Mouse (Mus musculus) midbrain, embryonic 14.5 days (tissue): ENCODE measurements around the gene Phactr2. TPM values are rescaled to one million over a fixed set of nuclear protein-coding genes. Genes with fewer than 3 reads are reported as not detected.
"Not testable (repeated sequence)": the region's sequence is repeated elsewhere in the genome, so short reads cannot be mapped to it uniquely, and the experiment has no call there.

Experiments
- ATAC-seq: fragments of 200-750 bp; cut with Nextera tagmentation; 2 replicates; pipeline ENCODE4 v1.8.0; 2017; ENCODE audit warnings: moderate number of reproducible peaks, moderate library complexity; ENCODE audit not compliant: low FRiP score, low TSS enrichment
- DNase-seq: peaks from one replicate; pipeline ENCODE4 v3.0.0-alpha.2; 2015
- H3K27ac ChIP-seq: fragments of 300-500 bp; sonication (generic); replicated peaks from 2 replicates; pipeline ENCODE4 v1.5.1; 2014; ENCODE audit warnings: mild to moderate bottlenecking, low read depth, low read length, moderate library complexity
- H3K27me3 ChIP-seq: fragments of 300-500 bp; sonication (generic); 2 replicates; pipeline ENCODE4 v1.6.1; 2014; ENCODE audit warnings: low read length, control low read depth, mixed read lengths; ENCODE audit not compliant: control insufficient read depth, insufficient read depth
- H3K36me3 ChIP-seq: fragments of 300-500 bp; sonication (generic); 2 replicates; pipeline ENCODE4 v1.6.1; 2014; ENCODE audit warnings: low read length, control low read depth; ENCODE audit not compliant: control insufficient read depth, insufficient read depth
- H3K4me1 ChIP-seq: fragments of 300-500 bp; sonication (generic); 2 replicates; pipeline ENCODE4 v1.6.1; 2014; ENCODE audit warnings: mild to moderate bottlenecking, antibody characterized with exemption, low read length, control low read depth; ENCODE audit not compliant: control insufficient read depth, insufficient read depth
- H3K4me2 ChIP-seq: fragments of 300-500 bp; sonication (generic); 2 replicates; pipeline ENCODE4 v1.6.1; 2014; ENCODE audit warnings: mild to moderate bottlenecking, low read length, moderate library complexity
- H3K4me3 ChIP-seq: fragments of 300-500 bp; sonication (generic); replicated peaks from 2 replicates; pipeline ENCODE4 v1.5.1; 2014; ENCODE audit warnings: low read depth, low read length
- H3K9ac ChIP-seq: fragments of 300-500 bp; sonication (generic); replicated peaks from 2 replicates; pipeline ENCODE4 v1.6.1; 2014; ENCODE audit warnings: mild to moderate bottlenecking, low read length, moderate library complexity
- H3K9me3 ChIP-seq: fragments of 300-500 bp; sonication (generic); 2 replicates; pipeline ENCODE4 v1.6.1; 2016; ENCODE audit warnings: low read length, control low read depth, mixed read lengths; ENCODE audit not compliant: control insufficient read depth
- WGBS: fragments of 180-500 bp; shearing (Covaris S2); extraction: QIAGEN DNeasy Blood & Tissue Kit; methylation state at CpG from one replicate; pipeline ENCODE4 v1.1.7; 2014; 5-methylcytosine and 5-hydroxymethylcytosine counted together
- polyA plus RNA-seq: library from polyadenylated mRNA; unstranded; fragments of >200 nt; fragmentation: Nextera tagmentation; extraction: Ambion mirVana; gene quantifications from 2 replicates; pipeline ENCODE4 v1.2.1, GENCODE M21; 2014

Gene Phactr2
- polyA plus RNA-seq = 3.8 and 6.3 TPM in 2 replicates

DNA sequence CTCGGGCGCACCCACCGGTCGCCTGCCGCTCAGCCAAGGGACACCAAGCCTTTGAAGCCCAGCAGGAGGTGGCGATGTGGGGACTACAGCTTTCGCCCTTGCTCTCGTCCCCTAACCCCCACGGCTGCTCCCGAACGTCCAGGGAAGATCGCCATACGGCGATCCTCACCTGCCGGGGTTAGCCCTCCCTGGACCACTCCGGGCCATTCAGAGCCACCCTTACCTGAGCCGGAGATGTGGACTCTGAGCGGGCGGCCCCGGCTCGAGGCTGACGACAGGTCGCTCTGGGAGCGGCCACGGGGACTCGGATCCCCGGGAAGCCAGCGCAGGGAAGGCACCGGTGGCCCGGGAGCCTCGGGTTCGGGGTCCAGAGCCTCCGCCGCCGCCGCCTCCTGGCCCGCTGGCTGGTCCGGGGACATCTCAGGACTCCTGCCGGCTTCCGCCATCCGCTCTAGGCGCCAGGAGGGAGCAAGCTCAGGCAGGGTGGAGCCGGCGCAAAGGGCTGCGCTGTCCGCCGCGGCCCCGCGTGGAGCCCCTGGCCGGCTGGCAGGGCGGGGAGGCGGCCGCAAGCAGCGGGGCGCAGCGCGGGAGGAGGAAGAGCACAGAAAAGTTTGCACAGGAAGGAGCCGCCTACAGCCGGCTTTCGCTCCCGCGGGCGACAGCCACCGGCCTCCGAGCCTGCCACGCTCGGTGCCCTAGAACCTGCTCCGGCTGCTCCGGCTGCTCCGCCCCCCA is at the start of gene Phactr2:
Gene Phactr2, minus strand, starts transcription at position 580 of the 735 bp plus-strand sequence.
- Histone ChIP-seq H3K27ac (no peak within 1 kb of the TSS), H3K4me2 (peak within 1 kb of the TSS; percentile 100), H3K4me3 (peak within 1 kb of the TSS; percentile 68), H3K9ac (peak within 1 kb of the TSS; percentile 69), H3K36me3 (no peaks in the 10 kb centered on the region), H3K9me3 (no peaks in the 10 kb centered on the region), H3K4me1 (no peaks in the 10 kb centered on the region), H3K27me3 (peaks cover 38% of the 10 kb centered on the region)
- DNase-seq (peak; percentile 70), ATAC-seq (peak; percentile 74)
- WGBS = under 1% methylated on average over 65 of the region's 71 CpGs

DNA sequence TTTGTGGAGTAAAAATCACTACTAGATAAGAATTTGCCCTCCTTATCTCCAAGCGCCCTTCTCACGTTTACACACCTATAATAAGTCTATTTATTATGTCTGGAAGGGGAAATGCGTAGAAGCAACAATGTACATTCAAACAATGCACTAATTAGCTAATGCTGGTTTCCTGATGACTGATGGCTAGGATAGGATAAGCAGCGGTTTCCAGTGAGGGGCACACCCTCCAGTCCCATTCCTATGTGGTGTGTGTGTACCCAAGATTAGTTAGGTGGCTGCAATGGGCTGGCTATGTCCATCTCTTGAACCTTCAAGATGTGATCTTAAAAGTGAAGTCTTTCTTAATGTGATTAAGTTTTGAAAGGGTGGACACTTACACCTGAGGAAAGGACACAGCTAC is 47.6 kb upstream of the Phactr2 start:
- Histone ChIP-seq H3K4me1 (no peaks in the 10 kb centered on the region), H3K9me3 (no peaks in the 10 kb centered on the region), H3K4me2 (no peak overlapping the region), H3K27ac (no peak overlapping the region), H3K9ac (no peak overlapping the region), H3K36me3 (peaks cover 5% of the 10 kb centered on the region; the same call in 1 of the 2 replicates), H3K4me3 (no peak overlapping the region), H3K27me3 (no peaks in the 10 kb centered on the region)
- ATAC-seq (no peak), DNase-seq (no peak)
- 91% methylated on average over 4 of the region's 4 CpGs for WGBS

DNA sequence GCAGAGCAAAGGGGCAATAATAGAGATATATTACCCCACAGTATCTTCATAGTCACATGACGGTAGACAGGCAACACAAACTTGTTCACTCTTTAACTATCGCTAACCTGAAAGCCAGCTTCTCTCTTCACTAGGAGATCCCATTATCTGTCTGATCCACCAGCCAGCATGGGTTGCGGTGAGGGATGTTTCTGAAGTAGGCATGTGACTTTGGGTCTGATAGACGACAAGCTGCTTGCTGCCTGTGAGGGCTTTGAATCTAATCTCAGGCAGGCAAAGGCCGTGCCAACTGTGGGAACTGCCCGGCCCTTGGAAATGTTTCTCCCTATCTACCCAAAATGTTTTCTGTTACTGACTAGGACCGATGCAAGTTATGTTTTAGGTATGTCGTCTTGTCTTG is 28.2 kb upstream of the Phactr2 start:
- ATAC-seq = no peak
- no peak for DNase-seq
- Histone ChIP-seq H3K9me3 (no peaks in the 10 kb centered on the region), H3K4me1 (no peaks in the 10 kb centered on the region), H3K27me3 (no peaks in the 10 kb centered on the region), H3K9ac (no peak overlapping the region), H3K4me2 (no peak overlapping the region; the same call in 1 of the 2 replicates), H3K27ac (no peak overlapping the region), H3K4me3 (no peak overlapping the region), H3K36me3 (0 out of 2 replicates have a peak, but pooled peaks cover 3% of the 10 kb centered on the region)
- 84% methylated on average over 8 of the region's 8 CpGs for WGBS

DNA sequence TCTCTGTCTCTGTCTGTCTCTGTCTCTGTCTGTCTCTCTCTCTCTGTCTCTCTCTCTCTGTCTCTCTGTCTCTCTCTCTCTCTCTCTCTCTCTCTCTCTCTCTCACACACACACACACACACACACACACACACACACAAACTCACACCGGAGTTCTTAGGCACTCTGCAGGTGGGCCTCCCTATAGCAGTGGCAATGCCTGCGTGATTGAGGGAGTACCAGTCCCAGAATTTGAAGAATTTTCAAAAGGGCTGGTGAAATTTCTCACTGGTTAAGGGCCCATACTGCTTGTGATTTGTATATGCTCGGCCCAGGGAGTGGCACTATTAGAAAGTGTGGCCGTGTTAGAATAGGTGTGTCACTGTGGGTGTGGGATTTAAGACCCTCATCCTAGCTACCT is 27.3 kb upstream of the Phactr2 start:
- Histone ChIP-seq H3K9ac (peak overlapping the region; percentile 75), H3K4me2 (peak overlapping the region; percentile 80), H3K4me3 (peak overlapping the region; percentile 66)
- peak; percentile 8 for DNase-seq
- not testable (repeated sequence) for ATAC-seq, H3K27me3 ChIP-seq, H3K36me3 ChIP-seq, H3K4me1 ChIP-seq, H3K9me3 ChIP-seq, H3K27ac ChIP-seq
- WGBS = 52% methylated on average over 4 of the region's 4 CpGs

DNA sequence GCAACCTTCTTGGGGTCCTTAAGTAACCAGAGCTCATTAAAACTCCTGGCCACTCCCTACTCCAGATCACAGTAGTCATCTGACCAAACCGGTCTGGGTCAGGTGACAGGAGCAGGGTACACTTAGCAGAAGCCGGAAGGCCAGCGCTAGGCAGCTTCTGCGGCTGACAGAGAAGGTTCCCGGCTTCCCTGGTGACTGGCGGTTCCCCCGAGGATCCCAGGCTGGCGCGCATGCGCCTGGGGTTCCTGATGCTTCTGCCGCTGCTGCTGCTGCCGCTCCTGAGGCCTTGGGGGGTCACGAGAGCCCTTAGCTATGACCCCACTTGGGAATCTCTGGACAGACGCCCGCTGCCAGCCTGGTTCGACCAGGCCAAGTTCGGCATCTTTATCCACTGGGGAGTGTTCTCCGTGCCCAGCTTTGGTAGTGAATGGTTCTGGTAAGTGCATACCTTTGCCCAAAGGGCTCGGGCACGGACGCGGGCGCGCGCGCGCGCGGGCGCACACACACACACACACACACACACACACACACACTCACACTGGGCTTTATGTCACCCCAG is 26.8 kb upstream of the Phactr2 start:
- Histone ChIP-seq H3K4me1 (no peaks in the 10 kb centered on the region), H3K27ac (no peak overlapping the region), H3K4me2 (peak overlapping the region; percentile 80), H3K36me3 (0 out of 2 replicates have a peak, but pooled peaks cover 3% of the 10 kb centered on the region), H3K9ac (peak overlapping the region; percentile 75), H3K9me3 (no peaks in the 10 kb centered on the region), H3K4me3 (peak overlapping the region; percentile 66), H3K27me3 (no peaks in the 10 kb centered on the region)
- peak; percentile 82 for ATAC-seq
- under 1% methylated on average over 29 of the region's 30 CpGs for WGBS
- peak; percentile 92 for DNase-seq

DNA sequence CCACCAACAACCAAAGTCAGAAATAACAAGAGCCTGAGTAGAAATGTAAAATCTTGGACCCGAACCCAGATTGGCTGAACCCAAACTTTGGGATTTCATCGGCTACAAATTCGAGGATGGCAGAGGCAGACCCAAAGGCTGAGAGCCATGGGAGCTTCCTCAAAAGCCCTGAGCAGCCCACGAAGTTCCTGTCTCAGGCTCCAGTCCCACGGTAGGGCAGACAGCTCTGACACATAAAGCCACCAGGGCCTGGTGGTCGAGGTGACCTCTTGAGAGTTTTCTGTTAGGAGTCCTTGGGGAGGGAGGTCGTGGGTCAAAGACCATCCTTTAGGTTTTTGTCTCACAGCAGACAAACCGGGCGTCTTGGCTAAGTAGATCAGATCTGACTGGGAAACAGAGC is 26.3 kb upstream of the Phactr2 start:
- 48% methylated on average over 9 of the region's 9 CpGs for WGBS
- H3K4me1 ChIP-seq = no peaks in the 10 kb centered on the region
- H3K4me2 ChIP-seq = peak overlapping the region; percentile 80
- no peak overlapping the region for H3K27ac ChIP-seq
- DNase-seq (no peak), ATAC-seq (no peak)
- H3K4me3 ChIP-seq = peak overlapping the region; percentile 66
- H3K27me3 ChIP-seq = no peaks in the 10 kb centered on the region
- H3K9me3 ChIP-seq = no peaks in the 10 kb centered on the region
- H3K9ac ChIP-seq = peak overlapping the region; percentile 75; the same call in 1 of the 2 replicates
- H3K36me3 ChIP-seq = 0 out of 2 replicates have a peak, but pooled peaks cover 3% of the 10 kb centered on the region

DNA sequence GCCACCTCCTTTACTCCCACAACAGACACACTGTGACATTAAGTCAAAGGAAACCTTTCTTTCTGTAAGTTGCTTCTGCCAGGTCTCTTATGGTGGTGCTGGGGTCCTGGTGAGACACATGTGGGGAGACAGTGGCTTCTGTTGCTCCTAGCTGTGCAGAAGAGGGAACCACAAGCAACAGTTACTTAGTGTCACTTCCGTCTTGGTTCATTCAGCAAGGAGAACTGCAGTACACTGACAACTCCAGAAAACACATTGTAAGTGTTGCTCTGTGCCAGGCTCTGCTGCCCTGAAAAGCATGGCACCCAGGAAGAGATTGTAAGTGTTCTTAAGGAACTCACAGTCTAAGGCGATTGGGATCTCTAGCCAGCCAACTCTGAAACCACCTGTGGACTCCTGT is 25.1 kb upstream of the Phactr2 start, which contains the start of gene Fuca2:
Gene Fuca2, plus strand, starts transcription at position 210 of the 400 bp plus-strand sequence.
- Histone ChIP-seq H3K4me2 (no peak within 1 kb of the TSS), H3K27me3 (no peaks in the 10 kb centered on the region), H3K4me1 (no peaks in the 10 kb centered on the region), H3K27ac (no peak within 1 kb of the TSS), H3K36me3 (no peaks in the 10 kb centered on the region), H3K4me3 (no peak within 1 kb of the TSS), H3K9me3 (no peaks in the 10 kb centered on the region), H3K9ac (no peak within 1 kb of the TSS)
- 93% methylated on average over 2 of the region's 2 CpGs for WGBS
- no peak for ATAC-seq
- DNase-seq = no peak

DNA sequence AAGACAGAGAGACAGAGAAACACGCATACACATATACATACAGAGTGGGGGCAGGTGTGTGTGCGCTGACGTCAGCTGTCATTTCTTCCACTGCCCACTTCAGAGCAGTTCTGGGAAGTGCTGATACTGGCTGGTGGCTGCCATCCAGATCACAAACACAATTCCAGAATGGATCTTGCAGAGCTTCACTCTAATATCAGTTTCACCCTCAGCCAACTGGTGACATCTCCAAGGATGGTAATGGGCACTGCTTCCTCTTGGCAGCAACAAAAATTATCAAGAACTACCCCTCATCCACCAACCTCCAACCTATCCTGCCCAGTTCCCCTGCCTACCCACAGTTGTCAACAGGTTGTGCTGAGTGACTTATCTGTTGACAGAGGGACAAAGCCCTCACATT is 22.1 kb upstream of the Phactr2 start:
- H3K36me3 ChIP-seq = no peaks in the 10 kb centered on the region
- no peak overlapping the region for H3K4me2 ChIP-seq
- DNase-seq (no peak), ATAC-seq (no peak)
- H3K27ac ChIP-seq = no peak overlapping the region
- H3K27me3 ChIP-seq = no peaks in the 10 kb centered on the region
- H3K9me3 ChIP-seq = no peaks in the 10 kb centered on the region
- no peaks in the 10 kb centered on the region for H3K4me1 ChIP-seq
- no peak overlapping the region for H3K9ac ChIP-seq
- WGBS = 89% methylated on average over 3 of the region's 3 CpGs
- H3K4me3 ChIP-seq = no peak overlapping the region
